Mouse (Mus musculus) frontal cortex, postnatal 14 days (tissue): ENCODE measurements at regions not wholly inside any gene's neighbourhood (a gene's known extent, or its start where the extent isn't known, plus 50 kb on each side); places are given as distances from the start of the nearest gene placed in this dataset.
A peak's percentile ranks its signal among the peaks of the same experiment; 100 is the strongest.
"Not testable (repeated sequence)": the region's sequence is repeated elsewhere in the genome, so short reads cannot be mapped to it uniquely, and the experiment has no call there.

Source experiments
- DNase-seq, 2 experiments: peaks; one replicate each; pipeline ENCODE4 v3.0.0; 2022; ENCODE audit warnings: low spot score in 2 of 2

DNA sequence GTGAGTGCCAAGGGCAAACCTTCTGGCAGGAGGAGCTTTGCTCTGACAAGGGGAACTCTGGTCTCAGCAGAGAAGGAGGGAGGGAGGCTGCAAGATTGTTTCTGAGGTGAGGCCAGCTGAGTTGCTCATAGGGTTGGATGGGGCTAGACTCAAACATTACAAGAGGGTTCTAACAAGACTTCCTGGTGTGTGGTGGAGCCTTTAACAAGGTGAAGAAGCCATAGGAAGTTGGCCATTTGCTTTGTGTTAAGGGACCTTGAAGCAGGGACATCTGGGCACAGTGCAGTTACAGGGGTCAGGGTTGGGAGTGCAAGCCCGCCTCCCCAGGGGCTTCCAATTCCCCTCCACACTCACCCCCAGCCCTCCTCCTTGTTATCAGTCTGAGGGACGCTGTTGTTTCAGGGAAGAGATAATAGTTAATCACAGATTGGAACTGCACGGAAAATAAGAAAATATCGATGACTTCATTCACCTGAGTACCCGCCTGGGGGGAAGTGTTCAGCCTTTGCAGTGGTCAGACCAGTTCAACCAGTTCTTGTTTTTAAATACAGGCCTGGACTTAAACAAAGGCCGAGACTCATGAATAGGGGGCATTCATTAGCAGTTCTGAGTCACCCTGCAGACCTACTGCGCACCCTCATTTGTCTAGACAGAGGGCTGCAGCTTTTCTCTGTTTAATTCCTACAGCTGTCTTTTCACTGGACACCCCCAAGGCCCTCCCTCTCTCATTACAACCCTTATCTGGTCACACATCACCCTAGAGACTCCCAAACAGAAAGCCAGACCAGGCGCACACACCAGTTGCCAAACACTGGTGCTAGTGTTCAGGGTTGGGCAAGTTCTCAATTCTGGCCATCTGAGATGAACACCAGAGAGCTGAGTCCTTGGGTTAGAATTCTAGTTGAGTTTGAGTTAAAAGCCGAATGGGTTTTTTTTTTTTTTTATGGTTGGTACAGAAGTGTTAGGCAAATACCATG is 139.5 kb downstream of the Bcl2l11 start:
- DNase-seq: no peak

GRCm38 (mm10) chr2:128270377-128271129 is 144.7 kb downstream of the Bcl2l11 start:
- no peak for DNase-seq

GRCm38 (mm10) chr2:128272789-128273188 is 147.0 kb downstream of the Bcl2l11 start:
- no peak for DNase-seq

- DNase-seq: no peak
These were observed 147.5 kb downstream of the Bcl2l11 start for GRCm38 (mm10) chr2:128273292-128273691.

GRCm38 (mm10) chr2:128276337-128276736 is 150.5 kb downstream of the Bcl2l11 start:
- no peak for DNase-seq

- no peak for DNase-seq
These were observed 151.7 kb downstream of the Bcl2l11 start for GRCm38 (mm10) chr2:128277387-128278123.

GRCm38 (mm10) chr2:128278124-128278432 is 152.2 kb downstream of the Bcl2l11 start:
- DNase-seq: no peak

GRCm38 (mm10) chr2:128278608-128279081 is 152.8 kb downstream of the Bcl2l11 start:
- DNase-seq: no peak

DNA sequence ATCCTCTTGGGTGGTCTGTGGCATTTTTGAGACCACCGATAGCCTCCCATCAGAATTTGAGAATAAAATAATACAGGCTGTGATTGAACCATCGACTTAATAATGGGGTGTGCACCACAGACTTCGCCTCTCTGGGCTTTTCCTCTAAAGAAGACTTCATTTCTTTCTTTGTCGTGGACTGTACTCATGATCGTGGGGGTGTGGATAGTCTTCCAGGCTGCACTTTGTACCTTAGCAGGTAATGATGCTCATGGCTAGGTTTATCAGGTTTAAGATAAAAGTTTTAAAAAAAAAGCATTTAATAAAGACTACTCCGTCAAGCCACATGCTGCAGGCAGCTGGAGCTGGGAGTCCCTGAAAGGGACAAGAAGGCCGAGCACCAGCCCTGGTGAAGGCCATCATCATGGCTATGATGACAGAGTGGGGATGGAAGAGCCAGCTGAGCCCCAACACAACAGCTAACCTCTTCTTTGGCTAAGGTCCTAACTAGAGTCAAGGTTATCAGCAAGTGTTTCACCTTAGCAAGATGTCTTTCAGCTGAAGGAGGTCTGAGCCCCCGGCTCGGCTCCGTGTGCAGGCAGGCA is 153.4 kb downstream of the Bcl2l11 start:
- no peak for DNase-seq

DNA sequence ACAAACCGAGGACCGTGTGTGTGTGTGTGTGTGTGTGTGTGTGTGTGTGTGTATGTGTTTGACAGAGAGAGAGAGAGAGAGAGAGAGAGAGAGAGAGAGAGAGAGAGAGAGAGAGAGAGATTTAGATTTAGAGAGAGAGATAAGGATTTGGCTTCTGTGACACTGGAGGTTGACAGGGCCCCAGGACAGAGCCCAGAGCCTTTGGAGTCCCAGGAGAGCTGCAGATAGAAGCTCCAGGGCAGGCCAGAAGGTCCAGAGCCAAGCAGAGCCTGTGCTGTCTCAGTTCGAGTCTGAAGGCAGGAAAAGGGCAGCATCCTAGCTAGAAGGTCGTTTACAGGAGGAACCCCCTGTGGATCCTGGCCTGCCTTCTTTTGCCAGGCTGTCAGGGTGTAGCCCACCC is 156.8 kb downstream of the Bcl2l11 start:
- DNase-seq: no peak

GRCm38 (mm10) chr2:128284822-128285421 is 159.1 kb downstream of the Bcl2l11 start:
- peak; percentile 32 to 37 for DNase-seq

DNA sequence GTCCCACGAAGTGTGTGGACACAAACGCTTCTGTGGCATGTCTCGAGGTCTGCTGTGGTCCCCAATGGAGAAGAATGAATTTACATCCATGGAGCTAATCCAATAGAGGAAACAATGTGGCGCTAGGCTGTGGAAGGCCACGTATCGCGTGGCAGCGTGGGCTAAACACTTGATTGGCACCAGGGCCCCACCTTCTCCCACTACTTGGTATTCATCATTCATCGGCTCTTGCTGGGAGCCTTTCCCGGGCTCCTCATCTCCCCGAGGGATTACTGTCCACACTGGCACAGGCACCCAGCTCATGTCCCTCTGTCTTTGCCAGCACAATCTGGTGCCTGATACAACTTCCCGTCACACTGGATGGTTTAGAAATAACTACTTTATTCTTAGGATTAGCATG is 159.6 kb downstream of the Bcl2l11 start:
- no peak for DNase-seq

- no peak for DNase-seq
These were observed 162.3 kb downstream of the Bcl2l11 start for GRCm38 (mm10) chr2:128288138-128288551.

DNA sequence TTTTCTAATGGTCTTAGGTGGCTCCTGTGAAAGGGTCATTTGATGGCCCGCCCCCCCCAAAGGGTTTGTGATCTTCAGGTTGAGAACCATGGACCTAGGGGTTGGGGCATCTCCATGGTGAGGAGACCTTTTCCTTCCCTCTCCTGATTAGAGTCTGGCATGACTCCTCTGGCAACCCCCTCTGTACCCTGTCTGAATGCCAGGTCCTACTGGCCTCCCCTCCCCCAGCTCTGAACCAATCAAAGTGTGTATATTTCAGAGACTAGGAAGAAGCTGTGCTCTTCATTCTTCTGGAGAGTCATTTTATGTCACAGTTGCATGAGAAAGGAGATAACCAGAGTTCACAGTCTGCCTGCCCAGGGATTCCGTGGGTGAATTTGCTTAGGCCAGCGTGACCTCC is 164.8 kb downstream of the Bcl2l11 start:
- DNase-seq: no peak

DNA sequence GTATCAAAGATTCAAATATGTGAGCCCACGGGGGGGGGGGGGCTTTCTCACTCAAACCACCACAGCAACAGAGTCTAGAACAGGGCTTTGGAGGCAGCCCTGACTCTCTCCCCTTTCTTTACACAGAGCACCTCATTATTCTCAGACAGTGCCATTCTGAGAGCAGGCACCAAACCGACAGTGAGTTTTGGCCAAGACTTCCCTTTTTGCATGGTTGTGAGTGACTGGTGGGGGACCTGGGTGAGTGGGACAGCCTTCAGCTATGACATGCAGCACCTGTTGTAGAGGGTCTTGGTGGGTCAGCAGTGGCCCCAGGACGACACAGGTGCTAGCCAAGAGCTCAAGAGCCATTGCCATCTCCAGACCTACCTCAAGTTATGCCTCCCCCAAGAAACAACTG is 168.8 kb downstream of the Bcl2l11 start:
- DNase-seq: no peak

GRCm38 (mm10) chr2:128295018-128295424 is 169.2 kb downstream of the Bcl2l11 start:
- DNase-seq: no peak

- no peak for DNase-seq
These were observed 169.9 kb downstream of the Bcl2l11 start for GRCm38 (mm10) chr2:128295726-128296234.

DNA sequence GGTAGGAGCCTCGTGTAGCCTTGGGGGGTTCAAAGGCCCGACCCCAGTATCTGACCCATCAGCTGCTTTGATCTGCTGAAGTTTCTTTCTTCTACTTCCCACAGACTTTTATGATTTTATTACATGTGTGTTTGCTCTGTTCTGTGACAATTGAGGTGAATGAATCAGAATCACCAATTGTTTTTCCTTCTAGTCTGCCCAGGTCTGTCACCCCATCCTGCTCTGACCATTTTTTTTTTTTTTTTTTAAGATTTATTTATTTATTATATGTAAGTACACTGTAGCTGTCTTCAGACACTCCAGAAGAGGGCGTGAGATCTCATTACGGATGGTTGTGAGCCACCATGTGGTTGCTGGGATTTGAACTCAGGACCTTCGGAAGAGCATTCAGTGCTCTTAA is 170.6 kb downstream of the Bcl2l11 start:
- DNase-seq: not testable (repeated sequence)

- DNase-seq: no peak
These were observed 171.1 kb downstream of the Bcl2l11 start for GRCm38 (mm10) chr2:128296897-128297296.

DNA sequence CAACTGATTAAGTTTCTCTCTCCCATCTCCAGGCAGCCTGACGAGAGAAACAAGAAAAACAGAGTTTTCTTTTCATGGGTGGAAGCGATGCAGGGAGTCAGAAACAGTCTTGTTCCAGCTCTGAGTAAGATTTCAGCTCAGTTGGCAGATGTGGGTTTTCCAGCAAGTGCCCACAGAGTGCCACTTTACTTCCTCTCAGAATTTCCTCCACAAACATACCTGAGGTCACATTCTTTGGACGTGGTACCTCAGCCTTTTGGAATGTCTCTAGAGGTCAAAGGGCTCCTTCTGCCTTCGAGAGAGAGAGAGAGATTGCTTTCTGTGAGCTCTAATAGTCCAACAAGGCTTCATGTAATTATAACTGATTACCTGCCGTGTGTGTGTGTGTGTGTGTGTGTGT is 172.0 kb downstream of the Bcl2l11 start:
- DNase-seq: no peak

GRCm38 (mm10) chr2:128298996-128299395 is 173.2 kb downstream of the Bcl2l11 start:
- no peak for DNase-seq
